Mouse (Mus musculus) gastrocnemius, postnatal 36 days (tissue): Measurements from ENCODE around the gene Tbccd1. TPM values are rescaled to one million over a fixed set of nuclear protein-coding genes. Genes with fewer than 3 reads are reported as not detected.
"Not testable (repeated sequence)": the region's sequence is repeated elsewhere in the genome, so short reads cannot be mapped to it uniquely, and the experiment has no call there.

ENCODE experiments used
- DNase-seq, 2 experiments: peaks; one replicate each; pipeline ENCODE4 v3.0.0; 2022
- intact Hi-C: fragments of 180-260 bp; cut with DNase I; formaldehyde crosslinking; loops from one replicate; pipeline ENCODE4 v1.15.1; 2025
- total RNA-seq, 2 experiments: library from RNA; stranded (reverse); gene quantifications; 2 replicates each; pipeline ENCODE4 v1.2.3; 2021

The Tbccd1 gene
- total RNA-seq, 2 experiments from 2014 or later = 4.5 to 6.4 TPM

DNA sequence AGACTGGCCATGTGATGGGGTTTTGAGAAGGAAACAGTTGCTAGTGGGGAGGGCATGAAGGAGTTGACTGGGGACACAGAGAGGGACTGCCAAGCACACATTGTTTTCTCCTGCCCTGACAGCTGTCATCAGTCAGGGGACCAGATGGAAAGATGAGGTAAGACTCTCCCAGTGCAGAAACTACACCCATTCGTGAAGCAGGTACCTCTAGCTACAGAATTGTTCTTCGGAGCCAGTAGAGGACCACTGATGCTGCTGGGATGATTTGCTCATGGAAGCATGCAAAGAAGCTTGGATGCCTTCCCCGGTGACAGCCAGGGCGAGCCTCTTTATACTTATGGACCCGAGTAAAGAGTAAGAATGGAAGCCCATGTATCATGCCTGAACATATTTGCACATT, 59.9 kb downstream of the Tbccd1 start:
- DNase-seq = no peak

DNA sequence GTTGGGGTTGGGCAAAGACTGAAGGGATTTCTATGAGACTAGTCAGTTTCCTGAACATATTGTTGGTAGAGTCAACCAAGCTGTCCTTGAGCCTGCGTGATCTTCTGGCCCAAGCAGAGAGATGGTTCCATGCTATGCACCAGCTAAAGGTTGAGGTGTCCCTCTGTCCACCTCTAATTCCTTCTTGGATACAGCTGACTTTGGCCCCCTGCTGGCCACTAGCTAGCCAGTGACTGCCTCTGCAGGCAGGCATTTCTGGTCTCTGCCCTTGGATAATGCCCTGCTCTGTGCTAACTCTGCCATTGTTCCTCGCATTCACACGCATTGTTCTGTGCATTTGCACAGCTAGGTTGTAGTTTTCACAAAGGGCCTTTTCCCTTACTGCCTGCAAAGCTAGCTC, 62.0 kb downstream of the Tbccd1 start:
- intact Hi-C loops = no loop called here
- no peak for DNase-seq

More for the DNA sequence above, 59.9 kb downstream of the Tbccd1 start:
- intact Hi-C loops = no loop called here

DNA sequence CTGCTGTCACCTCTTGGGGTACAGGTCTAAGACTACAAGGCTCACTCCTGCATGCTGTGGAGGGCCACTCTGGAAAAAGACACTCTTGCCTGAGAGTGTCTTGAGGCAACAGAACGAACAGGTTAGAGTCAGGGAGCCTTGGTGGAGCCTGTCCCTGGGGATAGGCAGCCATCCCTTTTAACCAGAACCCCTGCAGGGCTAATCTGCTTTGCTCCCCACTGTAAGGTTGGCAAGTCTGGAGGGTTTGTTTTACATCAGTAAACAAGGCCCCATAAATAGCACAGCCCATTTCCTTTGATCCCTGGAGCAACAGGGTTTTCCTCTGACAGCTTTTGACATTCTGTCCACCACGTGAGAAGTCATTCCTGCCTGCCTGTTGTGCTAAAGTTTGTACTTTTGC, 66.2 kb downstream of the Tbccd1 start:
- intact Hi-C loops = no loop called here
- no peak for DNase-seq

DNA sequence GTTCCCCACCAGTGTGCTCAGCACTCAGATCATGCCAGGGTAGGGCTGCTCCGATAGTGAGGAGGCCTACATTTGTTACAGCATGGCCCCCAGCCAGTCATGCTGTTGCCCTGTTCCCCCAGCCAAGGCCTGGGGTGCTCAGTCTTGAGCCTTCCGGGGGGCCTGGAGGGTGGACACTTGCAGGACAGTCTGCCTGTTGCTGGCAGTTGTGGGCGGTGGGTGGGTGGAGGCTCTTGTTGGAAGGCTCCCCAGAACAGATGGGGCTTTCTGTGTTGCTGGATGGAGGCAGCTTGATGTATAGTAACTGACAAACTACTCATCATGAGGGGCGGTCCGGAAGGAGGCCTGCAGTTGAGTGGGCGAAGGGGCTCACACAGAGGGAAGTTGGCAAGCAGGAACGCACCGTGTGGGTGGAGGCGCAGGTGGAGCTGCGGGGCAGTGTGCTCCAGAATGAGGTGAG, 67.5 kb downstream of the Tbccd1 start:
- intact Hi-C loops = no loop called here

DNA sequence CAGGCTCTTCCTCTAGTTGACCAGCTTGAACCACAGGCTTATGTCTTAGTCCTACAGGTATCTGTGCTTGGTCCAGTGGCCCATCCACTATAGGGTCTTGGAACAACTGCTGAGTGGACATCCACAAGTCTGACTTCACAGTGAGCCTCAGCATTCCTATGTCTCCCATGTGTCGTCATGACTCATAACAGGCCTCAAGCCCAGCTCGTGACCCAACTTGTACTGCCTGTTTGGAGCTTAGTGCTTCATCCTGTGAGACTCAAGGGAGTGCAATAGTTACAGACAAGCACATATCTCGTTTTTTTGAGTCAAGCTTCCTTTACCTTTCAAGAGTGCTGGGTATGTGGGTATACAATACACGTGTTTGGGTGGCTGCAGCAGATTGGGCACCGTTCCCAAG, 74.8 kb downstream of the Tbccd1 start:
- no peak for DNase-seq
- intact Hi-C loops = no loop called here

More for the DNA sequence above, 67.5 kb downstream of the Tbccd1 start:
- no peak for DNase-seq

DNA sequence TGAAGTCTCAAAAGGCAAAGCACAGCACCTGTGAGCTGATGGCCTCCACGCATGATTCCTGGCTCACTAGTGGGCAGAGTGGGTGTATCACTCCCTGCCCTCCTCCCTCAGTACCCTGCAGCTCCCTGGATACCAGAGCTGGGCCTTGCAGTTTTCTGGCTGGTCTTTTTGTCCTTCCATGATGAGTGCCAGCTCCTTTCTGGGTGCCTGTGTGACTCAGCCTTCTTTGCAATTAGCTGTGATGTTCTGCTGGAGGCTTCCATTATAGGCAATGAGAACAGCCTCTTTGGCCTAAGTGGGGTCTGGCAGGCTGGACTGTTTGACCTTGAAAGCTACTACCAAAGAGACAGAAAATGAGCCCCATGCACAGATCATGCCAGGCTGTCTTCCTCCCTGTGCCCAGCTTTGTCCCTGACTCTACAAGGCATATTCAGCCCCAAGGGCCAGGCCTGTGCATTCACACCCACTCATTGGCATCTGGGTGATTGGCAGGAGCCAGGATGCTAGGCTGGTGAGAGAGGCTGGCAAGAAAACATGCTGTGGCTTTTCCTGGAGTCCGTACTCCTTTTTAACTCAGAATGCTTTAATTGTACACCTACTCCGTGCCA, 78.1 kb downstream of the Tbccd1 start:
- intact Hi-C loops = no loop called here

DNA sequence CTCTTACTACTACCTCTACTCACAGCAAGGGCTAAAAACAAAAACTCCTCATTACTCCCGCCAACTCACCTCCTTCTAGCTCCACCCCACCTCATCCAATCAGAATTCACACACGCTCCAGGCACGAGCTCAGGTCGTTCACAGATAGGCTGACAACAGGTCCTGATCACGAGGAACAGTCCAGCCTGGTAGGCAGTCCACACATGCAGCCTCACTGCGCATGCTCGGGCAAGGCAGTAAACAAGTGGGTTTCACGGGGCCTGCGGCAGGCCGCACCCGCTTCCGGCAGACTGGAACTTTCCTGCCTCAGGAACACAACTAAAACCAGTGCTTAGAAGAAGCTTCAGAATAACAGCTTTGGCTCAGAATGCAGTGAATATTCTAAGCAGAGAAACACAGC, 79.2 kb downstream of the Tbccd1 start:
- DNase-seq, intact Hi-C loops: not testable (repeated sequence)

More for the DNA sequence above, 78.1 kb downstream of the Tbccd1 start:
- DNase-seq = no peak

DNA sequence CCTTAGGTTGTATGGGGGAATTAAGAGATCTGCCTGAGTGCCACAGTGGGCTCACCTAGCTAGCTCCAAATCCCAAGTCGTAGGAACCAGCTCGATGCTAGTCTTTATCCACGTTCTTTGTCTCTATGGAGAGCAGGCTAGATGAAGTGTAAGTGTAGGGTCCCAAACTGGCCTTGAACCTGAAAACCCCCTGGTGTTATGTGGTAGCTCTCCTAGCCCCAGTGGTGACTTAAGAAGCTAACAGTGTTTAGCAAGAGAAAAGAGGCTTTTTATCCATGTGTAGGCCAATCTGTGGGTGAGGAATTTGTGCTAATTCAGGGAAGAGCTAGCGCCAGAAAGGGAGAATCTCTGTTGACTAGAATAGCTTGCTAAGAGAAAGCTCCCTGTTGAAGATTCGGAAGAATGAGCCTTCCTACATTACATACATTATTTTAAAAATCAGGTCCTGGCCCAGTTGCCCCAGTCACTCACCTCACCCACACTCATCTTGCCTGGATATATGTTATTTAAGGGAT, 81.9 kb downstream of the Tbccd1 start:
- DNase-seq = no peak
- intact Hi-C loops = no loop called here

DNA sequence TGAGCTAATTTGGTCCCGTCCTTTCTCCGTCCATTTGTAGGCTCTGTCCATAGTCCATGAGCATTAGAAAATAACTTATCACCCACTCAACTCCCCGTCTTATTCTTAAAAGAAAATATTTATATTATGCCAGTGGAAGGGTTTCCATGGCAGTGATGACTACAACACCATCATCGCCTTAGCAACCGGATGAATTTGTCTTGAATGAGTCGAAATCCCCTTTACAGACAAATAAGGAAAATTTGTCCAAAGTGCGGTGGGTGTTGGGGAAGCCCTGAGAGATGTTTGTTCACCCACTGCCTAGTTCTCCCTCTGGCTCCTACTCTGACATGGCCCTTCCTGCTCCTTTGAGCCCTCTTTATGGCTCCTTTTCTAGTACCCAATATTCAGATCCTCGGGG, 88.8 kb downstream of the Tbccd1 start:
- no peak for DNase-seq
- intact Hi-C loops = no loop called here

DNA sequence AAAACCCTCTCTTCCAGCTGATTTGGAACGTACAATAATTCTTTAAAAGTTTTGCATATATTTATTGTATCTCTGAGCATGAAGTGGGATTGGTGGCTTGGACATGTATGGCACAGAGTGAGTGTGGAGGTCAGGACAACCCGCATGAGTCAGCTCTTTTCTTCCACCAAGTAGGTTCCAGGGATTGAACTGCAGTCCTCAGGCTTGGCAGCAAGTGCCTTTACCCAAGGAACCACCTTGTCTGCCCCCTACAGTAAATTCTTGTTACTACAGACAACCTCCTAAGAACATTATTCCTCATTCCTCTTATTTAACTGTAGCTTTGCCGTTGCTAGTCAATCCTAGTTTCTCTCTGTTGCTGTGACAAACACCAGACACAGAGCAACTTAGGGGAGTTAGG, 90.1 kb downstream of the Tbccd1 start:
- no peak for DNase-seq
- intact Hi-C loops = no loop called here

DNA sequence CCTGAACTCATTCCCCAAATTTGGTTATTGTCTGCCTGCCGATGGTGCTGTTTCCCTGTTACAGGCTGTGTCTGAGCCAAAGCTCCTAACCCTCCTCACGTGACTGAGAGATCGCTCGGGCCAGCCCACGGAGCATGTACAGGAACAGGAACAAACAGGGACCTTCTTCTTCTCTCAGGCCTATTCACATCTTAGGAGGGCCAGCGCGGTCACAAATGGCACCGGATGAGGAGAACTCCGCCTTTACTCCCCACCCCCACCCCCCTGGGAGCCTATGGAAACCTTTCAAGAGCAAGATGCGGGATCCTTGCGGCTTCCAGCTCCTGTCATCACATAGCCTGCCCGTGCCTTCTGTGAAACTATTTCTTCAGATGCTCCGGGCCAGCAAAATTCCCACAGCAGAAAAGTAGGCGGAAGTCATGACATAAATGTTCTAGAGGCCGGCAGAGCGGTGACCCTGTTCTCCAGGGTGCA, 90.7 kb downstream of the Tbccd1 start:
- intact Hi-C loops = no loop called here
- DNase-seq = peak in 1 of 2 experiments; percentile 8

DNA sequence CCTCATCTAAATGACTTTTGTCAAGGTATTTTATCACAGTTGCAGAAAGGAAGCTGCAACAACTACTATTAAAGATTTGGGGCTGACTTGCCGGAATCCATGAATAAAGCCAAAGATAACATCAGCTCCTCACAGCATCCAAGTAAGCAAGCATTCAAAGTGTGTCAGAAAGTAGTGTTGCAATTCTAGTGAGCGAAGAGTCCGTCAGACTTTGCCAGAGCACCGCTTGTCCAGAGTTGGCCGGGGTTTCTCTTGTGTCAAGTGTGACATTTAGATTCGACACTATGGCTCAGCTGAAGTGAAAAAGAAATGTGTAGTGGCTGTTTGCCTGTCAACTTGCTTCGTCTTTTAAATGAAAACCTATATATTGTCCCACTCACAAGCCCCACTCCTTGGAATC, 91.9 kb downstream of the Tbccd1 start:
- intact Hi-C loops = no loop called here
- no peak for DNase-seq

Other genes with a start within 250 kb of the Tbccd1 start
- gene Dgkg, start 200.4 kb downstream of the Tbccd1 start, total RNA-seq = under 1 TPM; 0.54 TPM
- not detected for gene Crygs, start 46.1 kb downstream of the Tbccd1 start, total RNA-seq
- 10 to 100 TPM; 36.3 to 36.7 TPM for gene Dnajb11, start 176 bp upstream of the Tbccd1 start, total RNA-seq
- gene Ahsg, start 33.6 kb upstream of the Tbccd1 start, total RNA-seq = under 1 TPM in 1 of 2 experiments, not detected in 1; 0.97 TPM
- under 1 TPM in 1 of 2 experiments, not detected in 1; 0.18 TPM for gene Fetub, start 60.7 kb upstream of the Tbccd1 start, total RNA-seq
- not detected for gene Hrg, start 93.4 kb upstream of the Tbccd1 start, total RNA-seq
- under 1 TPM in 1 of 2 experiments, not detected in 1; 0.54 TPM for gene Kng2, start 171.8 kb upstream of the Tbccd1 start, total RNA-seq
- gene Kng1, start 200.2 kb upstream of the Tbccd1 start, total RNA-seq = under 1 TPM in 1 of 2 experiments, not detected in 1; 0.43 TPM
- gene Eif4a2, start 249.8 kb upstream of the Tbccd1 start, total RNA-seq = 100 to 1,000 TPM; 380 to 417 TPM